Mouse (Mus musculus) liver, postnatal 0 days (tissue): ENCODE data around the gene Ap3d1.

Experiments
- CTCF ChIP-seq: sonication (generic); IDR thresholded peaks from 2 replicates; pipeline ENCODE4 v1.5.1; 2016; ENCODE audit warnings: antibody characterized with exemption, low read depth
- EP300 ChIP-seq: IDR thresholded peaks from 2 replicates; pipeline ENCODE4 v1.6.1; 2016; ENCODE audit warnings: antibody characterized with exemption, low read depth, mild to moderate bottlenecking

DNA sequence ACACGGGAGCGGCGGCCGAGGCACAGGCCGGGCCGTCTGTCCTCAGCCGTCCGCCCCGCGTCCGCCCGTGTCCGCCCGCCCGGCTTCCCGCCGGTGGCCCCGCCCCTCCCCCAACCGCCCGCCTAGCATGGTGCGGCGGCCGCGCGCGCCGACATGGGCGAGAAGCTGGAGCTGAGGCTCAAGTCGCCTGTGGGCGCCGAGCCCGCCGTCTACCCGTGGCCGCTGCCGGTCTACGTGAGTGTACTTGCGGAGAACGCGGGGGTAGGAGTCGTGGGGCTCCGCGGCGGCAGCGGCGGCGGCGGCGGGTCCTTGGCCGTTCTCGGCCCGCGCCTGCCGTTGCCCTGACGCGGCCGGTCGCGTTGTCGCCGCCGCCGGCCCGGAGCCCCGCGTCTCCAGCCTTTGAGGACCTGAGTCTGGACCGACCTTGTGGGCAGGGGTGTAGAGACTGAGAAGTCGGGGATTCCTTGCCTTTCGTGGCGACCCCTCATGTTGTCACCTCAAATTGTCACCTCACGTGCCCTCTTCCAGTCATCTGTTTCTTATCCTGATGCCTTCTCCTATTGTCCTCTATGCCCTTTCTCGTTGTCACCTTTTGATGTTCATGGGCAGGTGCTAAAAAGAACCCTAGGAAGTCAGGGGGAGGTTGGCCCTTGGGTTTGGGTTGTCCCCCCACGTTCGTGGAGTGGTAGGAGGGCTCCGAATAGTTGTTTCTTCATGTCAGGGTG, 13.4 kb upstream of the Ap3d1 start:
- TF ChIP-seq CTCF (no peak), EP300 (no peak)
